Mouse (Mus musculus): ENCODE results near the gene Mrpl22. TPM values are rescaled to one million over a fixed set of nuclear protein-coding genes. Genes with fewer than 3 reads are reported as not detected.
"Not testable (repeated sequence)": the region's sequence is repeated elsewhere in the genome, so short reads cannot be mapped to it uniquely, and the experiment has no call there.

Mrpl22 gene
- polyA plus RNA-seq, 1 experiment from 2014 or later = 102 TPM

DNA sequence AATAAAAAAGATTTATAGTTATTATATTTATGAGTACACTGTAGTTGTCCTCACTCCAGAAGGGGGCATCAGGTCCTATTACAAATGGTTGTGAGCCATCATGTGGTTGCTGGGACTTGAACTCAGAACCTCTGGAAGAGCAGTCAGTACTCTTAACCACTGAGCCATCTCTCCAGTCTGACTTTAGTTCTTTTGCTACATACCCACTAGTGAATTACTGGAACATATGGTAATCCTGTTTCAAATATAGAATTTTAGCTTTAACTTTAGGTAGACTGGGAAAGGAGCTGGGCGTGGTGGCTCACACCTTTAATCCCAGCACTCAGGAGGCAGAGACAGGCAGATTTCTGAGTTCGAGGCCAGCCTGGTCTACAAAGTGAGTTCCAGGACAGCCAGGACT, 56.6 kb downstream of the Mrpl22 start:
- 91% methylated on average over 2 of the region's 2 CpGs for WGBS
- not testable (repeated sequence) for H3K4me2 ChIP-seq; ATAC-seq (replicated peaks; ENCODE audit: insufficient number of reproducible peaks, insufficient read depth, low FRiP score, low read depth)

More for the DNA sequence above, 56.6 kb downstream of the Mrpl22 start:
- H3K27me3 ChIP-seq; H3K4me3 ChIP-seq; H3K36me3 ChIP-seq; H3K9ac ChIP-seq; H3K27ac ChIP-seq; H3K9me3 ChIP-seq (replicated peaks): not testable (repeated sequence)
- peaks cover 16% of the 10 kb centered on the region for H3K4me1 ChIP-seq (replicated peaks)

Other genes starting within 250 kb of the Mrpl22 start
- 11.3 and 15.7 TPM in 2 replicates for gene Larp1, start 162.6 kb upstream of the Mrpl22 start, polyA plus RNA-seq (2015; fragmentation: Nextera tagmentation; extraction: Ambion mirVana)
- not detected in 2 replicates for gene Gm12248, start 78.5 kb upstream of the Mrpl22 start, polyA plus RNA-seq (2015; fragmentation: Nextera tagmentation; extraction: Ambion mirVana)
- 67.6 and 81.1 TPM in 2 replicates for gene Cnot8, start 67.5 kb upstream of the Mrpl22 start, polyA plus RNA-seq (2015; fragmentation: Nextera tagmentation; extraction: Ambion mirVana)
- gene Gemin5, start 3.1 kb upstream of the Mrpl22 start, polyA plus RNA-seq (2015; fragmentation: Nextera tagmentation; extraction: Ambion mirVana) = 9.6 and 13.3 TPM in 2 replicates
- 6.4 and 10.1 TPM in 2 replicates for gene Igtp, start 27.9 kb downstream of the Mrpl22 start, polyA plus RNA-seq (2015; fragmentation: Nextera tagmentation; extraction: Ambion mirVana)
- 4.2 and 5.7 TPM in 2 replicates for gene Irgm2, start 28.0 kb downstream of the Mrpl22 start, polyA plus RNA-seq (2015; fragmentation: Nextera tagmentation; extraction: Ambion mirVana)
- gene 4930438A08Rik, start 103.1 kb downstream of the Mrpl22 start, polyA plus RNA-seq (2015; fragmentation: Nextera tagmentation; extraction: Ambion mirVana) = not detected in 2 replicates
- 12.1 and 15.9 TPM in 2 replicates for gene Zfp692, start 135.4 kb downstream of the Mrpl22 start, polyA plus RNA-seq (2015; fragmentation: Nextera tagmentation; extraction: Ambion mirVana)
- 31.6 and 33.1 TPM in 2 replicates for gene Zfp672, start 158.7 kb downstream of the Mrpl22 start, polyA plus RNA-seq (2015; fragmentation: Nextera tagmentation; extraction: Ambion mirVana)
- 27.6 and 29.9 TPM in 2 replicates for gene Sh3bp5l, start 159.1 kb downstream of the Mrpl22 start, polyA plus RNA-seq (2015; fragmentation: Nextera tagmentation; extraction: Ambion mirVana)
- not detected in 2 replicates for gene Lypd8, start 207.4 kb downstream of the Mrpl22 start, polyA plus RNA-seq (2015; fragmentation: Nextera tagmentation; extraction: Ambion mirVana)
- not detected in 2 replicates for gene 1810065E05Rik, start 249.4 kb downstream of the Mrpl22 start, polyA plus RNA-seq (2015; fragmentation: Nextera tagmentation; extraction: Ambion mirVana)